Mouse (Mus musculus): ENCODE measurements around the gene Lpcat2.

Gene Lpcat2

GRCm38 (mm10) chr8:92908448-92908847 is 53.3 kb downstream of the Lpcat2 start:
- no peak for DNase-seq (ENCODE audit: low read depth, low spot score)

GRCm38 (mm10) chr8:92911477-92911876 is 56.3 kb downstream of the Lpcat2 start:
- DNase-seq (ENCODE audit: low read depth, low spot score) = no peak

GRCm38 (mm10) chr8:92913396-92913795 is 58.3 kb downstream of the Lpcat2 start:
- DNase-seq (ENCODE audit: low read depth, low spot score) = no peak

GRCm38 (mm10) chr8:92916082-92916481 is 60.9 kb downstream of the Lpcat2 start:
- no peak for DNase-seq (ENCODE audit: low read depth, low spot score)

DNA sequence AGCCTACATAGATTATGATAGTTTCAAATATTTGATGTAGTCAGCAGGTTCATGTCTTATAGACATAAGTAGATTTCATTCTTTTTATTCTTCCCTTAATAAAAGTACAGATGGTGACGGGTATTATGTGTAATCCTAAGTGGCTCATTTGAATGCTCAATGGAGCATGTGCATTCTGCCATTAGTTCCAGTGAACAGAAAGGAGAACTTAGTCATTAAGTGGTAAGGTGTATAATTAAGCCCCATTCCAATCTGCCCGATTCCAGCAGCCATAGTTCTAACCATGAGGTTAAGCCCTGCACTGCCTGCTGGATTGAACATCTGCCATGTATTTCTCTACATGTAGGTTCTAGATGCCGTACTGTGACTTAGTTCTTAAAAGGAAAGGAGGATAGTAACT is 66.6 kb downstream of the Lpcat2 start:
- DNase-seq (ENCODE audit: low read depth, low spot score) = peak; percentile 21

DNA sequence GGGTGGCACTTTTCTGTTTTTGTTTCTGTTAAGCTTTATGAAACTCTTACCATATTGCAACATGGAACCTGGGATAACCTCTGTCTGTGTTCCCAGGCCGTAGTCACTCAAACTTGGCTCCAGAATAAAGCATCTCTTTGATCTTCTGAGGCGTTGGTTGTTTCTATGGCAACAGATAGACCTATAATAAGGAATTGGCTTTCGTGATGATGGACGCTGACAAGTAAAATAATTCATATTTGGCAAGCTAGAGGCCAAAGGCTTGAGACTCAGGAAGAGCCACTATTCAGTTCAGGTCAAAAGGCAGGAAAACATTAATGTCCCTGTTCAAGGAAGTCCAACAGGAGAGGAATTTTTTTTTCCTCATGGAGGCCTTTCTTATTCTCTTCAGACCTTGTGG is 73.8 kb downstream of the Lpcat2 start:
- no peak for DNase-seq (ENCODE audit: low read depth, low spot score)

DNA sequence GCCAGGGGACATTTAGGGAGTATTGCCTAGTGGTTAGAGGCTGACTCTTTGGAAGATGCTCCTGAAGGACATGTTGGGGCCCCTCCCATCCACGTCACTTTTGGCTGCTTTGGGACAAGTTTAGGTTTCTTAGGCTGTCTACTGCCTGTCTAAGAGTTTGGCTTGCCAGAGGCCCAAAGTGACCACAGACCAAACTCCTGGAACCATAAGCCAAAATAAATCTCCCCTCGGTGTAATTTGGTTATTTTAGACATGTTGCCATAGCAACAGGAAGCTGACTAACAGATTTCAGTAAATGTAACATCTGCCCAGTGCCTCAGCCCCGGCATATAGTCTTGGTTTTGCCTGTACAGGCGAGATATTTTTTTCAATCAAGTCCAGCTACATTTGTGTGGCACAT is 82.9 kb downstream of the Lpcat2 start:
- no peak for DNase-seq (ENCODE audit: low read depth, low spot score)

- no peak for DNase-seq (ENCODE audit: low read depth, low spot score)
Measured at GRCm38 (mm10) chr8:92949071-92949470, 93.9 kb downstream of the Lpcat2 start.

GRCm38 (mm10) chr8:92950639-92951371 is 95.7 kb downstream of the Lpcat2 start:
- DNase-seq (ENCODE audit: low read depth, low spot score) = no peak

DNA sequence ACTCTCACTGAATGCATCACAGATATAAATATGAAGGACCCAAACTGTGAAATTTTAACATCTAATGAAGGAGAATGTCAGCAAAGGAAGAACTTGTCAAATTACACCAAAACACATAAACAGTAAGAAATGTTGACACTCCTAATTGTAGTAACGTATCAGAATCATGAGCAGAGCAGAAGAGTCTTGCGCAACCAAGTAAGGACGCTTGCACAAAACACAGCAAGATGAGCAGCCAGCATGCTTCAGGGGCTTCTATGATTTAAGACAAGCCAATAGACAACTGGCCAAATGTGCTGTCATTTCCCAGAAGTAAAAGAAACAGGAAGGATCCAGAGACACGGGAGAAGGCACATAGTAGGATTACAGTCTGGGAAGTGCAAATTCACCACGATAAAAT is 98.9 kb downstream of the Lpcat2 start:
- no peak for DNase-seq (ENCODE audit: low read depth, low spot score)

DNA sequence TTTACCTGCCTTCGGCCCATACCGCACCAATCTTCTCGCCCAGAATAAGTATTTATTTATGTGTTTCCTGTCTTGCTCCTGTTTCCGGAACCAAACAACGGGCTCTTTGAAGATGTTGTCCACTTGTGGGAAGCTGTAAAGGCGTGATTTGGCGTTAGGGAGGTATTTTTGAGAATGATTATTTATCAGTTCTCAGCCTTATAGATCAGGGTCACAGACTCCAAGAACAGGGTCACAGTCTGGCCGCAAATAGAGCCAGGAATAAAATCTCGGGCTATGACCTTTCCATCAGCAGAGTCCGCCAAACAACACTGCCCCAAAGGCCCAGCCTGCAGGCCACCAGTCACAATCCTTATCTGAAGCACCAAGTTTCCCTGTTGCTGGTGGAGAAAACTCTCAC is 104.6 kb downstream of the Lpcat2 start, which contains the start of gene Slc6a2:
Gene Slc6a2, plus strand, starts transcription at position 301 of the 400 bp plus-strand sequence.
- no peak for DNase-seq (ENCODE audit: low read depth, low spot score)

GRCm38 (mm10) chr8:92960451-92960911 is 105.3 kb downstream of the Lpcat2 start:
- DNase-seq (ENCODE audit: low read depth, low spot score) = peak; percentile 11

DNA sequence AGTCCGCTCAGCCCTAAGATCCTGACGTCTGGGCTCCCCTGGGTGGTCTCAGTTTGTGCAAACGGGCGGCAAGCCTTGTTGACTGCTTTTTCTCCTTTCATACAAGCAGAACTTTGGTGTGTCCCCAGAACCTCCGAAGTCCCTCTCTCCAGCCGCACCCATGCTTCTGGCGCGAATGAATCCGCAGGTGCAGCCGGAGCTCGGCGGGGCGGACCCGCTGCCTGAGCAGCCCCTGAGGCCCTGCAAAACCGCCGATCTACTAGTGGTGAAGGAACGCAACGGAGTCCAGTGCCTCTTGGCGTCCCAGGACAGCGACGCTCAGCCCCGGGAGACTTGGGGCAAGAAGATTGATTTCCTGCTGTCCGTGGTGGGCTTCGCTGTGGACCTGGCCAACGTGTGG is 105.9 kb downstream of the Lpcat2 start:
- DNase-seq (ENCODE audit: low read depth, low spot score) = no peak

GRCm38 (mm10) chr8:92964556-92964955 is 109.4 kb downstream of the Lpcat2 start:
- DNase-seq (ENCODE audit: low read depth, low spot score) = no peak
